Mouse (Mus musculus): ENCODE results near the gene Cd151. TPM values are rescaled to one million over a fixed set of nuclear protein-coding genes. Genes with fewer than 3 reads are reported as not detected.

Cd151 gene
- 17.5 and 19.0 TPM in 2 replicates for polyA plus RNA-seq (2012; rRNA removed)

GRCm38 (mm10) chr7:141467230-141468030, at the start of gene Cd151:
Cd151 (plus strand) TSS chr7:141467392.

GRCm38 (mm10) chr7:141429310-141429709, 37.9 kb upstream of the Cd151 start, which contains the start of gene Cend1:
Cend1 (minus strand) TSS chr7:141429491.

GRCm38 (mm10) chr7:141437178-141438120, 29.7 kb upstream of the Cd151 start, which contains the start of gene Slc25a22:
Slc25a22 (minus strand) TSS chr7:141437892.

GRCm38 (mm10) chr7:141443828-141444237, 23.4 kb upstream of the Cd151 start, which contains the start of gene Pidd1:
Pidd1 (minus strand) TSS chr7:141444025.

GRCm38 (mm10) chr7:141447110-141447991, 19.8 kb upstream of the Cd151 start, which contains the start of gene Rplp2:
Rplp2 (plus strand) TSS chr7:141447370.

GRCm38 (mm10) chr7:141454967-141455551, 12.1 kb upstream of the Cd151 start, which contains the start of gene Pnpla2:
Pnpla2 (plus strand) TSS chr7:141455198.

GRCm38 (mm10) chr7:141460391-141461113, 6.6 kb upstream of the Cd151 start, which contains the start of gene Cracr2b:
Cracr2b (plus strand) TSS chr7:141461094.

GRCm38 (mm10) chr7:141475011-141475804, 8.0 kb downstream of the Cd151 start, which contains the start of the genes Polr2l and Tspan4:
Polr2l (minus strand) TSS chr7:141475132.
Tspan4 (plus strand) TSS chr7:141475240.

Other genes with a start within 250 kb of the Cd151 start
- 10.8 and 16.2 TPM in 2 replicates for gene Phrf1, start 238.6 kb upstream of the Cd151 start, polyA plus RNA-seq (2012; rRNA removed)
- gene Irf7, start 200.9 kb upstream of the Cd151 start, polyA plus RNA-seq (2012; rRNA removed): 8.3 and 11.9 TPM in 2 replicates
- 0.07 and 0.09 TPM in 2 replicates for gene Cdhr5, start 190.6 kb upstream of the Cd151 start, polyA plus RNA-seq (2012; rRNA removed)
- 0.23 and 0.67 TPM in 2 replicates for gene Sct, start 188.3 kb upstream of the Cd151 start, polyA plus RNA-seq (2012; rRNA removed)
- gene Drd4, start 175.4 kb upstream of the Cd151 start, polyA plus RNA-seq (2012; rRNA removed): 0.01 TPM in 1 of 2 replicates, not detected in the other
- gene Deaf1, start 139.7 kb upstream of the Cd151 start, polyA plus RNA-seq (2012; rRNA removed): 7.0 and 8.4 TPM in 2 replicates
- gene Tmem80, start 139.7 kb upstream of the Cd151 start, polyA plus RNA-seq (2012; rRNA removed): 11.7 and 13.9 TPM in 2 replicates
- gene Eps8l2, start 128.5 kb upstream of the Cd151 start, polyA plus RNA-seq (2012; rRNA removed): 7.1 and 8.9 TPM in 2 replicates
- 238 and 279 TPM in 2 replicates for gene Taldo1, start 75.2 kb upstream of the Cd151 start, polyA plus RNA-seq (2012; rRNA removed)
- gene Gatd1, start 53.3 kb upstream of the Cd151 start, polyA plus RNA-seq (2012; rRNA removed): 12.6 and 15.1 TPM in 2 replicates
- gene Cend1, start 37.9 kb upstream of the Cd151 start, polyA plus RNA-seq (2012; rRNA removed): 0.01 and 0.03 TPM in 2 replicates
- gene Slc25a22, start 29.5 kb upstream of the Cd151 start, polyA plus RNA-seq (2012; rRNA removed): 14.6 and 20.2 TPM in 2 replicates
- 13.8 and 16.0 TPM in 2 replicates for gene Pidd1, start 23.4 kb upstream of the Cd151 start, polyA plus RNA-seq (2012; rRNA removed)
- gene Rplp2, start 20.0 kb upstream of the Cd151 start, polyA plus RNA-seq (2012; rRNA removed): 725 and 791 TPM in 2 replicates
- gene Pnpla2, start 12.2 kb upstream of the Cd151 start, polyA plus RNA-seq (2012; rRNA removed): 5.2 and 7.0 TPM in 2 replicates
- 1.7 and 2.2 TPM in 2 replicates for gene Cracr2b, start 6.3 kb upstream of the Cd151 start, polyA plus RNA-seq (2012; rRNA removed)
- gene Polr2l, start 7.7 kb downstream of the Cd151 start, polyA plus RNA-seq (2012; rRNA removed): 23.0 and 24.7 TPM in 2 replicates
- 27.0 and 34.3 TPM in 2 replicates for gene Tspan4, start 7.8 kb downstream of the Cd151 start, polyA plus RNA-seq (2012; rRNA removed)
- gene Chid1, start 72.5 kb downstream of the Cd151 start, polyA plus RNA-seq (2012; rRNA removed): 11.4 and 12.6 TPM in 2 replicates
- 20.4 and 23.0 TPM in 2 replicates for gene Ap2a2, start 94.8 kb downstream of the Cd151 start, polyA plus RNA-seq (2012; rRNA removed)
- 0.96 and 1.5 TPM in 2 replicates for gene Muc6, start 187.9 kb downstream of the Cd151 start, polyA plus RNA-seq (2012; rRNA removed)
- 0.10 and 0.16 TPM in 2 replicates for gene Muc2, start 222.9 kb downstream of the Cd151 start, polyA plus RNA-seq (2012; rRNA removed)

Measured in liver, embryonic 14 days (tissue).